Mouse (Mus musculus): ENCODE results near the gene Lekr1.

- TF ChIP-seq CTCF (IDR thresholded peaks at IDR 0.05; ENCODE audit: extremely low read depth, insufficient read length, insufficient replicate concordance, low read depth, low read length), result no peak
- no peak for TF ChIP-seq POLR2A (IDR thresholded peaks at IDR 0.05; ENCODE audit: low read depth, low read length)
These were observed 152.6 kb downstream of the Lekr1 start for GRCm38 (mm10) chr3:65818597-65818996.

Data from small intestine, adult 2 months (tissue).